Mouse (Mus musculus): ENCODE data around the gene Pimreg.

DNA sequence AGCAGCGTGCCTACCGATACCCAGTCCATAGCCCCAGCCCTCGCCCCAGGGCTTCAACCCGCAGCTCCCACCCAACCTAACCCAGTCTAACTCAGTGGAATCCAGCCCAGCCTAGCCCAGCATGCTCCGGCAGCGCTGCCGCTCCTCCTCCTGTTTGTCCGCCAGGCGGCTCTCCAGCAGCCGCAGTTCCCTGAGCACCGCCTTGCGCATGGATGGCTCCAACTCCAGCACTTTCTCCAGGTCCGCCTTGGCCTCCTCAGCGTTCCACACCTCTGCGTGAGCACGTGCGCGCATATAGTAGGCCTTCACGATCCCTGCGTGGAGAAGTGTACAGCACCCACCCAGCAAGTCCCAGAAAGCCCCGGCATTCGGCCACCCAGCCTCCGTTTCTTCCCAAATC, 12.7 kb upstream of the Pimreg start:
- TF ChIP-seq CTCF (IDR thresholded peaks at IDR 0.05; ENCODE audit: borderline replicate concordance, insufficient read depth, low read depth, low read length) (peak; percentile 47), POLR2A (IDR thresholded peaks at IDR 0.05; ENCODE audit: borderline replicate concordance, insufficient read depth, low read length) (no peak)
